Mouse (Mus musculus): ENCODE results near the gene Arl5c.

GRCm38 (mm10) chr11:97979824-97980495 lies 16.0 kb downstream of the Arl5c start:
- TF ChIP-seq CTCF (IDR thresholded peaks at IDR 0.05; ENCODE audit: control insufficient read depth, insufficient read depth, low read length) (no peak), POLR2A (IDR thresholded peaks at IDR 0.05; ENCODE audit: borderline replicate concordance, control insufficient read depth, low read depth, low read length) (no peak)

Data from bone marrow, adult 2 months (tissue).